Mouse (Mus musculus): ENCODE results near the gene Vmn1r40.

DNA sequence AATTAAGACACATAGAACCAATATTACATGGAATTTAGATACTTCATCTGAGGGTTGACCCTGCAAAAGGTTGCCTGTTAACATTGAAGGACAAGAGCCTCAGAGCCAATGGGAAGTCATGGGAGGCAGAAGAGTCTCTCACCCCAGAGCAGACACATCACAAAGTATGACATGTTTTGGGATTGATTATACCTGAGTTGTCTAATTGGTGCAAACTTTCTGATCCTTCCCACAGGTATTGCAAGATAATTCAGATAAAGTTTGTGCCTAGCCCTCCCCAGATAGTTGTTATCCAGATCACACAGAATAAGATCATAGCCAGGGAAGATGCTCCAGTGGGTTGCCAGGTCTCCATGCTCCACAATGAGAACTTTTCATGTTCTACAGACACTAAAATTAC, 33.1 kb downstream of the Vmn1r40 start, which contains the start of gene Vmn1r41:
- TF ChIP-seq CTCF (IDR thresholded peaks at IDR 0.05; ENCODE audit: insufficient read depth, low read depth, low read length): no peak
- TF ChIP-seq POLR2A (IDR thresholded peaks at IDR 0.05; ENCODE audit: insufficient read depth, low read depth, low read length): no peak

Data from olfactory bulb, adult 2 months (tissue).